Mouse (Mus musculus) heart, postnatal 10 days (tissue): ENCODE data around the gene Fkbp8. TPM values are rescaled to one million over a fixed set of nuclear protein-coding genes. Genes with fewer than 3 reads are reported as not detected.
A peak's percentile ranks its signal among the peaks of the same experiment; 100 is the strongest.
"Not testable (repeated sequence)": the region's sequence is repeated elsewhere in the genome, so short reads cannot be mapped to it uniquely, and the experiment has no call there.

Source experiments
- DNase-seq, 2 experiments: peaks; one replicate each; pipeline ENCODE4 v3.0.0; 2021
- intact Hi-C: fragments of 180-260 bp; cut with DNase I; formaldehyde crosslinking; loops from one replicate; pipeline ENCODE4 v1.15.1; 2025
- total RNA-seq, 2 experiments: library from RNA; stranded (reverse); gene quantifications; 2 replicates each; pipeline ENCODE4 v1.2.3; 2021

Fkbp8 gene
- total RNA-seq, 2 experiments from 2014 or later = 185 to 190 TPM

DNA sequence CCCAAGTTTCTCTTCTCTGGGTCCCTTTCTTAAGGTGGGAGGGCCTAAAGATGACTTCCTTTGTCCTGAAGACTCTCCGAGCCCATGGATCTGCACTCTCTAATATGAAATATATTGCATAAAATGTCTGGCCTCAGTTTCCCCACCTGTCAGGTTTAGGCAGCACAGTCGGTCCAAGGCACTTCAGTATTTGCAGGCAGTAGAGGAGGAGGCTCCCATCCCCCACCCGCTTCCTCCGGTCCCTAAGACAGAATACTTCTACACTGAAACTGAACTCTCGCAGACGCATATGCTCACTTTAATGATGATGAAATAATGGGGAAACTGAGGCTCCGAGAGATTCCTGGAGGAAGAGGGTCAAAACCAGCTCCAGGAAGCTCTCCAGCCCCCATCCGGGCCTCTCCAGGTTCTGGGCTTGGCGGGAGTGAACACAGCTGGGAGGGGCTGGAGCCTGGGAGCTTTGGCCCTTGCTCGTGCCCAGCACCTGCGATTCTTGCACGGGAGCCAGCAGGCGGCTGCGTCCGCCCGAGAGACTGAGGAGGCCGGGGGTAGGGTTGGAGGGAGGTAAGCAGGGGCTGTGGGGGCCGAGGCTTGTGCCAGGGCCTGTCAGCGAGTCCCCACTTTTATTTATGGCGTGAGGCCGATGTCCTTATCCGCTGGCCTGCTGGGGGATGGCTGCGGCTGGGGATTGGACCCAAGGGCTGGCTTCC is 25.5 kb upstream of the Fkbp8 start:
- intact Hi-C loops = loop anchor here (10.0 kb wide), 1 partner anchor 87 kb away; no protein-coding TSS in a partner anchor
- DNase-seq = peak; percentile 67 to 79

DNA sequence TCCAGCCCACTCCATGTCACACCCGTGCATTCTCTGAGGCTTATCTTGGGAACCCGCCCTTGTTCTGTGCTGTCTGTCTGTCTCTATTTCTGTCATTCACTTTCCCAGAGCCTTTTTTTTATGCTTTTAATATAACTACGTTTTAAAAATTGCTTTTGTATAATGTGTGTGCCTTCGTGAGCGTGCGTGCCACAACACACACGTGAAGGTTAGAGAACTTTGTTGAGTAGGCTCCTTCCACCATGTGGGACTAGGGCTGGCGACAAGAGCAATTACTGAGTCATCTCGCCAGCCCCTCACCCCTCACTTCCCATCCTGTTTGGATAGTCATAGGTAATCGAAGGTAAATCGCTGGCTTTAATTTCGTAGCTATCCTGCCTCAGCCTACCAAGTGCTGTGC is 25.0 kb upstream of the Fkbp8 start:
- intact Hi-C loops = loop anchor here (10.0 kb wide), 1 partner anchor 88 kb away; no protein-coding TSS in a partner anchor
- DNase-seq = peak in 1 of 2 experiments; percentile 14

DNA sequence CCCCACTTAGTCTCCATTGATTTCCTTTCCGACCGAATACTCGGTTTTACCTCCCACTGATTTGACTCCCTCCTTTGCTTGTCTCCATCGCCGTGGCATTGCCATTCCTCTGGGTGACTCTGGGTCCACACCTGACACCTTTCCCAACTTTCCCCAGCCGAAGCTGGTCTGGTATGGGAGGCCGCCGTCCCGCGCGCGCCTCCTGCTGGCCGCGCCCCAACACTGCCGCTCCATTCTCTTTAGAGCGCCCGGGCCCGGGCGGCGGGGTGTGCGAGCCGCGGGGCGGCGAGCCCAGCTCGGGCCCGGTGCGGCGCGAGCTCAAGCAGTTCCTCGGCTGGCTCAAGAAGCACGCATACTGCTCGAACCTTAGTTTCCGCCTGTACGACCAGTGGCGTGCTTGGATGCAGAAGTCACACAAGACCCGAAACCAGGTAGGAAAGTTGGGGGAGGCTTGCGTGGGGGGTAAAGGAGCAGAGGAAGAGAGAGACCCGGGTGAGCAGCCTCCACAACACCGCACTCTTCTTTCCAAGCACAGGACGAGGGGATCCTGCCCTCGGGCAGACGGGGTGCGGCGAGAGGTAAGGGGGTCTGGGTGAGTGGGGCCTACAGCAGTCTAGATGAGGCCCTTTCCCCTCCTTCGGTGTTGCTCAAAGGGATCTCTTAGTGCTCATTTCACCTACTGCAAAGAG is 24.3 kb upstream of the Fkbp8 start:
- DNase-seq = peak; percentile 76 to 82
- intact Hi-C loops = loop anchor here (1.0 to 10.0 kb wide), 2 partner anchors 88 to 120 kb away; no protein-coding TSS in a partner anchor

DNA sequence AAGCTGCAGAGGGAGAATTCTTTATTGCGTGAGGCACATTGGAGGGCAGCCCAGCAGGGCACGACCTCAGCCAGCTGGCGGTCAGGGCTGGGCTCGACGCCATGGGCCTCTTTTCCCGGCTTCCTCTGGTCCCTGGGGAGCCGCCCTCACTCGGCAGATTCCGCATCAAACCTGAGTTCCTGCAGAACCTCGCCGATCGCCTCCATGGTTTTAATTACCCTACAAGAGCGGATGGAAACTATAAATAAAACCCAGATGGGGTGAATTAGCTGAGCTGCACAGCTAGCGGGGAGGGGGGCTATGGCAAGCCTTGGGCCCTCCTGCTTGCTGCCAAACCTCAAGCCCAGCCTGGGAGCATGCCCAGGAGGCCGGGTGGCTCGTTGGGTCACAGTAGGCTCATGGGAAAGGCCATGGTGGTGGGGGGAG is 23.2 kb upstream of the Fkbp8 start:
- intact Hi-C loops = loop anchor here (2.0 to 10.0 kb wide), 2 partner anchors 90 to 162 kb away; no protein-coding TSS in a partner anchor
- DNase-seq = peak; percentile 84 to 87

DNA sequence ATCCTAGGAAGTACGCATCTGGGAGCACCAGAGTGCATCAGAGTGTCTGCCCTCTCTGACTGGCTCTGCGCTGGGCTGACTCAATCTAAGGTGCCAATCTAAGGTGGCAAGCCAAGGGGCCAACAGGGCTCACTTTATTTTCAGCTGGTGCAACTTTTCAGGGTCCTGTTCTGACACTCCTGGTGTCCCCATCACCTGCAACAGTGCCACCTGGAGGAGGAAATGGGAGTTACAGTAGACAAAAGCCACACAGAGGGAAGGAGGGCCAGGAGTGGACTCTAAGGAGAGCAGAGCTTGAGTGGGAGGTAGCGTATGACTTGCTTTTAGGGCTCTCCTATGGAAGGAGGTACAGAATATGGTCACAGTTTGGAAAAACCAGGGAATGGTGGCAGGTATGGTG is 22.7 kb upstream of the Fkbp8 start:
- intact Hi-C loops = loop anchor here (2.0 to 10.0 kb wide), 2 partner anchors 90 to 162 kb away; no protein-coding TSS in a partner anchor

DNA sequence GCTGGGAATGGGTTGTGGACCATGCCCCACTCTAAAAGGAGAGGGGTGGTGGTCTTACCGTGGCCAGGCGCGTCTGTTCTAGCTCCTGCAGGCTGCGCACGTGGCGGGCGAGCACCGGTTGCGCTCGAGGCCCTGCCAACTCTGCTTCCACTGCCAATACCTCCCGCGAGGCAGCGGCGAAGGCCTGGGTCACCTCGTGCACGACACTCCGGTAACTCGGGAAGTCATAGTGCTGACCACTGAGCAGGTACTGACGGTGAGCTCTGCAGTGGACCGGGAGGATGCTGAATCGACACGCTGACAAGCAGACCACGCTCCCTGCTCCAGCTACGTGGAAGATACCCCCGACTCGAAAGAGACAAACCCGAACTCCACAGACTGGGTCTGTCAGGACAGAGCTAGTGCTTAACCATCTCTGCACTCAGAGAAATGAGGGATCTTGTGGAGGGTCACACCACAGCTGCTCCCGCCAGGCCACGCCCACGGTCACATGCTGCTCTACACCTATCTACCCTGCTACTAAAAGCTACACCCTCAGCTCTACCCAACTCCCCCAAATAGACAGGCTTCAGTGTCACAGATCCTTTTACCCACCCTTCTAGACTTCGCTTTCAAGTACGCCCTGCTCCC is 21.7 kb upstream of the Fkbp8 start:
- intact Hi-C loops = loop anchor here (2.0 to 10.0 kb wide), 2 partner anchors 91 to 163 kb away; no protein-coding TSS in a partner anchor
- no peak for DNase-seq

More for the DNA sequence above, 22.7 kb upstream of the Fkbp8 start:
- peak; percentile 86 to 94 for DNase-seq

DNA sequence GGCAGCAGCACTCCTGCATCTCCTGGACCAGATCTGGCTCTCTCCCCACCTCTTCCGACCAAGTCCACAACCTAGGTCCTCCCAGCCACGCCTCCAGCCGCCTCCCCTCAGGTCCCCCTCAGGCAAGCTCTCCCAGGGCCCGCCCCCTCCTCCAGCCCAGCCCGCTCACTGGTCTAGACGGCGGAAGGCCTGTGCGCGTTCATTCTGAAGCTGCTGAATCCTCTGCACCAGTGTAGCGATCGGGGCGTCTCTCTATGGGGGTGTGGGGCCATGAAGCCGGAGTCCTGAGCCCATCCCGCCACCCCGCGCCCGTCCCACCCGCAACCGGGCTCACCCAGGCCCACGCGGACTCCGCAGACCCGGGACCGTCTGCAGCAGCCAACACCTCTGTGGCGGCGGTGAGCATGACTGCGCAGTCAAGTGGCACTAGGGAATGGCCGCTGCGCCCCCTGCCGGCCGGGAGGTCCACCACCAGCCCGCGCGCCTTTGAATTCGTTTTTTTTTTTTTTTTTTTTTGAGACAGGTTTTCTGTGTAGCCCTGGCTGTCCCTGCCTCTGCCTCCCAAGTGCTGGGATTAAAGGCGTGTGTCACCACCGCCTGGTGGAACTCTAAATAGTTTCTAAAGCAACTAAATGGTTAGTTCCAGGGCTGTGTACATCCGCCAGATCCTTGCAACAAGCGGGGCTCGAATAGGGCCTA is 21.0 kb upstream of the Fkbp8 start, which contains the start of gene Rex1bd:
Gene Rex1bd (minus strand): TSS at position 425 of the 699 bp plus-strand sequence.
- intact Hi-C loops = loop anchor here (10.0 kb wide), 1 partner anchor 92 kb away; no protein-coding TSS in a partner anchor
- DNase-seq = peak; percentile 96

DNA sequence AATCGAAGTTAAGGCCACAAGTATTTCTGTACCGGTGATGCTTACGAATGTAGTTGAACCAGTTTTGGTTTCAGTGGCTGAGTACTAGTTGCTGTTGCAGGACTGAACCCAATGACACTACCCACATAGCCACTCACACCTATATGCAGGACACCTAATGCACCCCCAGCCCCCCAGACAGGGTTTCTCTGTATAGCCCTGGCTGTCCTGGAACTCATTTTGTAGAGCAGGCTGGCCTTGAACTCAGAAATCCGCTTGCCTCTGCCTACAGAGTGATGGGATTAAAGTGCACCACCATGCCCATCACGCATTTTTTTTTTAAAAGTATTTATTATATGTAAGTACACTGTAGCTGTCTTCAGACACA is 20.5 kb upstream of the Fkbp8 start:
- DNase-seq = no peak
- intact Hi-C loops = loop anchor here (10.0 kb wide), 1 partner anchor 92 kb away; no protein-coding TSS in a partner anchor

DNA sequence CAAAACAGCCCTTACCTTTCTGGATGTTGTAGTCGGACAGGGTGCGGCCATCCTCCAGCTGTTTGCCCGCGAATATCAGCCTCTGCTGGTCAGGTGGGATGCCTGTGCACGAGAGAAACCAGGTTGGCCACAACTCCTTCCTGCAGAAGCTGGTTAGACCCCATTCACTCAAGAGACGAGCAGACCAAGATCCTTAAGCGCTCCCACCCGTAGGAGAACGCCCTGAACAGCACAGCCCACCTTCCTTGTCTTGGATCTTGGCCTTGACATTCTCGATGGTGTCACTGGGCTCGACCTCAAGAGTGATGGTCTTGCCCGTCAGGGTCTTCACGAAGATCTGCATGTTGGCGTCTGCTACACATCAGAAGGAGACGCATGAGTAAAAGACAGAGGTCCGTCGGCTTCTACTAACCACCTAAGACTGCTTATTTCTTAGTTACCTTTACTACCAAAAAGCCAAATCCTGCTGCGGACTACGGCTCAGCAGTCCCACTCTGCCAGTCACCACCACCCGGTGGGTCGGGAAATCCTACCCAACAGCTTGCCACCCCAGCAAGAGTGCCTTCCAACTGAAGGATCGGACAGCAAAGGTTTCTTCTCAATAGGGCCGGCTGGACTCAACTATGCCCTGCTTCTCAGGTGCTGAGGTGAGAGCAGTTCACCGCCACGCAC is 18.1 kb upstream of the Fkbp8 start:
- no peak for DNase-seq
- intact Hi-C loops = loop anchor here (10.0 kb wide), 1 partner anchor 95 kb away; no protein-coding TSS in a partner anchor

DNA sequence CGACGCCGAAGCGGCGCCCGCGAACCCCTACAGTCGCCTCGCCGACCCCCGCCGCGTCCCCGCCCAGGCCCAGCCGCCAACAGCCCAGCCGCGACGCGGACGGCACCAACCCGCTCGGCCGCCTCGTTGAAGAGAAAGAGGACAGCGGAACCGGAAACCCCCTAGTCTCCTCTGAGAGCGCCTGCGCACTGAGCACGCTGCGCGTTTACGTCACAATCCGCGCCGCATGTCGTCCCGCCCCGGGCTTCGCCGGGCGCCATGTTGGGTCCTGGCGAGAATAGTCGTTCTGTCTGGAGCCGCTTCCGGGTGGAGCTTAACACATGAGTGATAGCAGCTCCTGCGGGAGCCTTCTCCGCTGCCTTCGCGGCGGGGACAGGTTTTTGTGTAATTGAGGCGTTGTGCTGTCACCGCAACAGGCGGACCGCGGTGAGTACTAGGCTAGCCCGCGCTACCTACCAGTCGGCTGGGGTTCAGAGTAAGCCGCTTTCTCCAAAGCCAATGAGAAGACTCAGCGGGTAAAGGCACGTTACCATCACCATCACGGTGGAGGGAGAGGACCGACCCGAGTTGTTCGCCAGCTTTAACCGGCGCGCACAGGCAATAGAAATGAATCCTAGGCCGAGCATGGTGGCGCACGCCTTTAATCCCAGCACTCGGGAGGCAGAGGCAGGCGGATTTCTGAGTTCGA is 17.2 kb upstream of the Fkbp8 start, which contains the start of gene Uba52:
Gene Uba52 (minus strand): TSS at position 574 of the 688 bp plus-strand sequence.
- intact Hi-C loops = no loop called here
- DNase-seq = peak; percentile 98

DNA sequence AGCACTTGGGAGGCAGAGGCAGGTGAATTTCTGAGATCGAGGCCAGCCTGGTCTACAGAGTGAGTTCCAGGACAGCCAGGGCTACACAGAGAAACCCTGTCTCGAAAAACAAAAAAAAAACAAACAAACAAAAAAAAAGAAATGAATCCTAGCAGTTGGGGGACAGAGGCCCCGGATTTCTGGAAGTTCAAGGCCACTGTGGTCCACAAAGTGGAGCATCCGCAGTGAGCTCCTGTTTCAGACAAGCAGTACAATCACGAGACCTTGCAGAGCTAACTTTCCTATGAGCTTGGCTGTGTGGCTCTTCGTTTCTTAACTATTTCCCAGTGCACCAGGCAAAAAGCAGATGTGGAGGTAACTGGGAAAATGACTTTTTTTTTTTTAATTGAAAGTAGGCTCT is 16.4 kb upstream of the Fkbp8 start:
- DNase-seq, intact Hi-C loops: not testable (repeated sequence)

DNA sequence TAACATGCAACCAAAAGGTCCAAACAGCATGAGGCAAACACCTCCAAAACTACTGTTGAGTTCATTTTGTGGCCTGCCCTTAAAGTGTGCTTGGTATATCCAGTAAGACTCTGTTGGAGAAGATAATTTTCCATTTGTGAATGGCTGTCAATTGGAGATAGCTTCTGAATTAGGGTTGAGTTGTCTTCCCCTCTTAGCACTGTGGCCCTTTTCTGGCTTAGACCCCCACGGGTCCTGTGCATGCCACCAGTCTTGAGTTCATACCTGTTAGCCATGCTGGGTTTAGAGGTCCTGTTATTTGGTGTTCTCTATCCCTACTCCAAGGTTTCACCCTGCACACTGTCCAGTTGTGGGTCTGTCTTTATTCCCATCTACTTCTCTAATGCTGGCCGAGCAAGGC is 15.8 kb upstream of the Fkbp8 start:
- intact Hi-C loops = no loop called here

DNA sequence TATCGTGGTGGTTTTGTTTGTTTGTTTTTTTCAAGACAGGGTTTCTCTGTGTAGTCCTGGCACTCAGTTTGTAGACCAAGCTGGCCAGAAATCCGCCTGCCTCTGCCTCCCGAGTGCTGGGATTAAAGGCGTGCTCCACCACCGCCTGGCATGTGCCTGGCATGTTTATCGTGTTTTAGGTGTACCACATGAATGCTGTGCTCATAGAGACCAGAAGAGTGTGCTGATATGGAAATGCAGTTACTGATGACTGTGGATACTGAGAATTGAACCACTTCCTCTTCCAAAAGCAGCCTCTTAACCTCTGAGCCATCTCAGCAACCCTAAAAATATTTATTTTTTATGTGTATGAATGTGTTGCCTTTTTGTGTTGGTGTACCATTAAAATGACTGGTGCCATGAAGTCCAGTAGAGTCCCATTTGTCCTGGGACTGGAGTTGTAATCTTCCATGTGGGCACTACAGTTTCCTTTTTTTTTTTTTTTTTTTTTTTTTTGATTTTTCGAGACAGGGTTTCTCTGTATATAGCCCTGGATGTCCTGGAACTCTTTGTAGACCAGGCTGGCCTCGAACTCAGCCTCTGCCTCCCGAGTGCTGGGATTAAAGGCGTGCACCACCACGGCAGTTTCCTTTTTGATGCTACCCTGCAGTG is 15.1 kb upstream of the Fkbp8 start:
- no peak for DNase-seq

More for the DNA sequence above, 15.8 kb upstream of the Fkbp8 start:
- no peak for DNase-seq

DNA sequence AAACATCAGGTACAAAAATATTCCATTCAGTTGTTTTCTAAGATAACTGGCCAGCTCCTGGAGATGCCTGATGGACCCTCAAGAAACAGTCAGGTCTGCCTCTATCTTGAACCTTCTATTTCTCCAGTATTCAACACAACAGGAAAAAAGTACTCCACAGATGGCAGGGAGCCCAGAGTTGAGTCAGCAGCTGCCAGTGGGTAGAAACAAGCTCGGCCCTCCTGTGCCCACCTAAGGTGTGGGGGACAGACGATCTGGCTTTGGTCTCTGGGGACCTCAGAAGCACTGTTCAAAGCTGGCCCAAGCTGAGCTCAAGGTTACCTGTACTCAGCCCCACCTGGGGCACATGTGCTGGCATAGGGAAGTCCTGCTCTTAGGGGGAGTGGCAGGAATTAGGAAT is 14.1 kb upstream of the Fkbp8 start:
- DNase-seq = no peak
- intact Hi-C loops = no loop called here

More for the DNA sequence above, 15.1 kb upstream of the Fkbp8 start:
- intact Hi-C loops = no loop called here

DNA sequence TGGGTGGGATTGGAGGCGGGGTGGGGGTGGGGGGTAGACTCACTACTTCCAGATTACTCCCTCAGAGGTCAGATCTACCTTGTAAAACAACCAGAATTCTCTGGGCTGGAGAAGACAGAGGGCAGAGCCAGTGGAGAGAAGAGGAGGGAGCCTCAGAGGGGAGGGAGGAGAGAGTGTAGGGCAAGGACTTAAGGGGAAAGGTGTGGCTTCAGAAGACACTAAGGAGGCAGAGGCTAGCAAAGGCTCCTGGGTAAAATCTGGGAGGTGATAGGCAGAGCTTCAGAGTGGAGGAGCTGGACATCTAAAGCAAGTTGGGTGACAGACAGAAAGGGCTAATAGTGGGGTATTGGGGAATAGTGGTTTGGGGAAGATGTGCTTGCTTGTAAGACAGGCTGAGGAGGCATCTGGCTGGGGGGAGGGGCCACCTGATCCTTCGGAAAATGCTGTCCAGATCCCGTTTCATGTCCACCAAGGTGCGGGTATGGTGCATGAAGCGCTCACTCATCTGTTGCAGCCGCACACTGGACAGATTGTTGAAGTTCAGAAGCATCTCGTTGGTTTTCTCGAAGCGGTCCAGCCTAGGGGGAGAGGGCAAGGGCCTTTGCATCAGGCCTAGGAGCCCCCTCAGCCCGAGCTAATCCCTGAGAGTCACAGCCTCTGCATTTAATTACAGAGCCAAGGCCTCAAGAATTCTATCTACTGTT is 9.4 kb upstream of the Fkbp8 start:
- intact Hi-C loops = no loop called here
- DNase-seq = no peak

DNA sequence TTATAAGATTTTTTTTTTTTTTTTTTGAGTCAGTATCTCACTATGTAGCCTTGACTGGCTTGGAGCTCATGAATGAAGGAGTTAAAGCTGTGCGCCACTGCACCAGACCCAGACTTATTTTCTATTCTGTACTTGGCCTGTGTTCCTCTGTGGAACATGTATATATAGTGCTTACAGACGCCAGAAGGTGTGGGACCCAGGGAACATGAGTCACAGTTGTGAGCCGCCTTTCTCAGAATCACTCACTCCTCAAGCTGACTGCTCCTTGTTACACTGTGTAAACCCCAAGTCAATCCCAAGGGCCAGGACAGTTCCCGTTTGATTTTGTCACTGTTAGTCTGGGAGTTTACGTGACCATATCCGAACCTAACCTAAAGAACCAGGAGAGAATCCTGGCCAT is 8.5 kb upstream of the Fkbp8 start:
- DNase-seq = no peak
- intact Hi-C loops = no loop called here

DNA sequence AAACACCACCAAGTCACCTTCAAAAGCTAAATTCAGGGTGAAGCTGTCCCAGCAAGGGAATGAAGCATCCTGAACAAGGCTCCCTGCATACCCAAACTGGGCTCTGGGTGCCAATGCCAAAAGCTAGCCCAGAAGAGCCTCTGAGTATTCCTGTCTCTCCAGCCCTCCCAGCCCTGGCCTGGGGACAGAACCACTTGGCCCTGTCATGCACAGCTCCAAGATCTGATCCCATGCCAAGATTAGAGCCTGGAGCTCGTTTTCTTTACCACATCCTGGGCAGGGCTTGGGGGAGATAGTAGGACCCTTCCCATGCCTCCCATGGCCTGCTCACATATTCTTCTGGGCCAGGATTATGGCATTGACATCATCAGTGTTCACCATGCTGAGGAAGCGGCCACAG is 7.9 kb upstream of the Fkbp8 start:
- DNase-seq = no peak
- intact Hi-C loops = loop anchor here (5.0 kb wide), 1 partner anchor 68 kb away; no protein-coding TSS in a partner anchor
